Mouse (Mus musculus) C2C12 (cell line): ENCODE measurements around the gene Npas1. TPM values are rescaled to one million over a fixed set of nuclear protein-coding genes. Genes with fewer than 3 reads are reported as not detected.

ENCODE experiments used
- H3K27me3 ChIP-seq: one replicate; pipeline ENCODE4 v1.6.1; 2011; ENCODE audit not compliant: control insufficient read depth, insufficient read depth, insufficient read length
- H3K36me3 ChIP-seq: one replicate; pipeline ENCODE4 v1.6.1; 2011; ENCODE audit not compliant: control insufficient read depth, insufficient read depth
- H3K4me3 ChIP-seq: one replicate; pipeline ENCODE4 v1.5.1; 2011; ENCODE audit warnings: mild to moderate bottlenecking, control low read depth; ENCODE audit not compliant: poor library complexity, insufficient read depth, severe bottlenecking
- H3K79me2 ChIP-seq: one replicate; pipeline ENCODE4 v1.6.1; 2011; ENCODE audit not compliant: control insufficient read depth, insufficient read depth
- H3K79me3 ChIP-seq: one replicate; pipeline ENCODE4 v1.6.1; 2011; ENCODE audit warnings: low read depth, control low read depth
- H3ac ChIP-seq: one replicate; pipeline ENCODE3; 2011; ENCODE audit warnings: low read depth; ENCODE audit not compliant: control insufficient read depth, insufficient read length
- CEBPB ChIP-seq: IDR thresholded peaks from one replicate; pipeline ENCODE4 v1.6.1; 2011; ENCODE audit warnings: low read depth, mild to moderate bottlenecking, control low read depth, moderate library complexity
- CTCF ChIP-seq: IDR thresholded peaks from one replicate; pipeline ENCODE4 v1.5.1; 2011; ENCODE audit not compliant: control insufficient read depth, insufficient read depth, insufficient read length
- FOSL1 ChIP-seq: IDR thresholded peaks from one replicate; pipeline ENCODE4 v1.8.0; 2011; ENCODE audit warnings: mild to moderate bottlenecking, low read length; ENCODE audit not compliant: poor library complexity, insufficient read depth, severe bottlenecking
- MAX ChIP-seq: IDR thresholded peaks from one replicate; pipeline ENCODE4 v1.6.1; 2011; ENCODE audit warnings: mild to moderate bottlenecking, control low read depth
- MYOD1 ChIP-seq: IDR thresholded peaks from one replicate; pipeline ENCODE4 v1.6.1; 2011; ENCODE audit warnings: low read depth; ENCODE audit not compliant: control insufficient read depth, insufficient read length
- MYOG ChIP-seq: IDR thresholded peaks from one replicate; pipeline ENCODE4 v1.6.1; 2011; ENCODE audit not compliant: control insufficient read depth, insufficient read length; ENCODE audit errors: extremely low read depth
- USF1 ChIP-seq: IDR thresholded peaks from one replicate; pipeline ENCODE4 v1.6.1; 2011; ENCODE audit warnings: low read depth, mild to moderate bottlenecking, control low read depth, moderate library complexity
- polyA plus RNA-seq: library from polyadenylated mRNA; unstranded; fragments of >200 nt; fragmentation: generic; extraction: Trizol; gene quantifications from one replicate; pipeline ENCODE4 v1.2.1, GENCODE M21; 2012; ENCODE audit warnings: missing spikeins

Npas1 gene
- polyA plus RNA-seq, 1 experiment = 0.18 TPM

GRCm38 (mm10) chr7:16505226-16505593 lies 27.7 kb upstream of the Npas1 start:
- no peaks in the 10 kb centered on the region for H3K27me3 ChIP-seq
- no peak overlapping the region for H3K4me3 ChIP-seq
- no peak for TF ChIP-seq MYOG
- no peak for TF ChIP-seq MYOD1
- TF ChIP-seq CTCF = no peak
- no peak for TF ChIP-seq USF1
- no peak for TF ChIP-seq MAX
- no peak for TF ChIP-seq CEBPB
- no peak for TF ChIP-seq FOSL1
- no peaks in the 10 kb centered on the region for H3K79me2 ChIP-seq
- H3K36me3 ChIP-seq = peaks cover 41% of the 10 kb centered on the region
- no peaks in the 10 kb centered on the region for H3K79me3 ChIP-seq
- no peak overlapping the region for H3ac ChIP-seq

GRCm38 (mm10) chr7:16504573-16505225 lies 27.2 kb upstream of the Npas1 start:
- Histone ChIP-seq H3K4me3 (no peak overlapping the region), H3K36me3 (peaks cover 41% of the 10 kb centered on the region), H3K79me2 (no peaks in the 10 kb centered on the region), H3K27me3 (no peaks in the 10 kb centered on the region), H3ac (no peak overlapping the region), H3K79me3 (no peaks in the 10 kb centered on the region)
- TF ChIP-seq MYOD1 (no peak), USF1 (no peak), MAX (no peak), CEBPB (no peak), CTCF (no peak)

GRCm38 (mm10) chr7:16501571-16501970 lies 24.0 kb upstream of the Npas1 start:
- TF ChIP-seq USF1 (no peak), MYOG (no peak), CEBPB (no peak), FOSL1 (no peak)
- Histone ChIP-seq H3K36me3 (peaks cover 33% of the 10 kb centered on the region), H3ac (no peak overlapping the region), H3K4me3 (no peak overlapping the region), H3K79me2 (no peaks in the 10 kb centered on the region), H3K79me3 (no peaks in the 10 kb centered on the region), H3K27me3 (no peaks in the 10 kb centered on the region)

- H3K79me2 ChIP-seq = no peaks in the 10 kb centered on the region
- H3K4me3 ChIP-seq = no peak overlapping the region
- TF ChIP-seq MYOG (no peak), FOSL1 (no peak), CEBPB (no peak), MAX (no peak), USF1 (no peak), MYOD1 (no peak), CTCF (no peak)
- no peaks in the 10 kb centered on the region for H3K79me3 ChIP-seq
- peaks cover 27% of the 10 kb centered on the region for H3K36me3 ChIP-seq
- no peak overlapping the region for H3ac ChIP-seq
- no peaks in the 10 kb centered on the region for H3K27me3 ChIP-seq
Measured at GRCm38 (mm10) chr7:16499671-16500104, 22.2 kb upstream of the Npas1 start.

- Histone ChIP-seq H3K36me3 (peaks cover 10% of the 10 kb centered on the region), H3K4me3 (no peak overlapping the region), H3K79me3 (no peaks in the 10 kb centered on the region), H3K79me2 (no peaks in the 10 kb centered on the region), H3ac (no peak overlapping the region), H3K27me3 (no peaks in the 10 kb centered on the region)
- TF ChIP-seq CTCF (no peak), FOSL1 (no peak)
Measured at GRCm38 (mm10) chr7:16496260-16496659, 18.7 kb upstream of the Npas1 start.

- TF ChIP-seq MAX (no peak), CEBPB (no peak), MYOG (no peak), CTCF (no peak), FOSL1 (no peak), USF1 (no peak), MYOD1 (no peak)
- H3K27me3 ChIP-seq = no peaks in the 10 kb centered on the region
- H3K36me3 ChIP-seq = peaks cover 10% of the 10 kb centered on the region
- H3K79me3 ChIP-seq = no peaks in the 10 kb centered on the region
- no peak overlapping the region for H3ac ChIP-seq
- H3K79me2 ChIP-seq = no peaks in the 10 kb centered on the region
- H3K4me3 ChIP-seq = no peak overlapping the region
Measured at GRCm38 (mm10) chr7:16493361-16493760, 15.8 kb upstream of the Npas1 start.
